In the genomic region with DNA sequence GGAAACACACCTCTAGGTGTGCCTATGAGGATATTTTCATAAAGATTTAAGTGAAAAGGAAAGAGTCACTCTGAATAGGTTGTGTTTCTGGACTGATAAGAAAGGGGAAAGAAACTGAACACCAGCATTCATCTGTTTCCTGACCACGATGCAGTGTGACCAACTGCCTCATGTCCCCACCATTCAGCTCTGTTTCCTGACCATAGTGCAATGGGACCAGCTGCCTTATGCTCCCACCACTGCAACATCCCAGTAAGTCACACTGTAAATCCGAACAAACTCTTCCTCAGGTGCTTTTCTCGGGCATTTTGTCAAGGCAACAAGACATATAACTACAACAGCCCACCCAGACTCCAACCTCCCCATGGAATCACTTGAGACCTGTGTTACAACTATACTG, we compare ENCODE assay signal across 16 mouse cellular contexts. TPM values are rescaled to one million over a fixed set of nuclear protein-coding genes. Genes with fewer than 3 reads are reported as not detected.
"Had no signal": no experiment of that assay in that cellular context is flagged by ENCODE, and none has a peak within 500 bp of the region (broad histone marks: within the 10 kb centered on the region; RNA-seq: fewer than 3 reads in every experiment).

No protein-coding gene starts in this region.

- DNase-seq: kidney, postnatal 25 days; layer of hippocampus, adult 9-11 months; liver; lung, adult 18-20 months; lung, postnatal 10 days; lung, postnatal 36 days; retina, postnatal 1 day; right cerebral cortex, postnatal 25 days; spleen, adult 18-20 months; thymus, postnatal 25 days had no signal

- ATAC-seq: liver, embryonic 12.5 days; midbrain, embryonic 13.5 days; midbrain, embryonic 16.5 days had no signal

RNA-seq across cellular contexts. Expression of a gene that starts 5.7 kb away (rescaled TPM):
- total RNA-seq: monocyte, adult 5-6 weeks; neutrophil, adult 5-6 weeks had no signal
- polyA plus RNA-seq: myocyte had no signal
